ENCODE assay signal across 26 mouse cellular contexts in genomic region chr5:57316016-57316415, GRCm38 (mm10).
"Had no signal": no experiment of that assay in that cellular context is flagged by ENCODE, and none has a peak within 500 bp of the region (broad histone marks: within the 10 kb centered on the region; RNA-seq: fewer than 3 reads in every experiment).

No protein-coding gene starts in this region.

- H3K27me3 ChIP-seq: kidney, embryonic 15.5 days; limb, embryonic 13.5 days; liver, embryonic 12.5 days; liver, embryonic 15.5 days; lung, embryonic 15.5 days; megakaryocyte, embryonic 14.5 days; neural tube, embryonic 12.5 days; neural tube, embryonic 15.5 days had no signal

- H3K4me2 ChIP-seq: kidney, embryonic 15.5 days; limb, embryonic 13.5 days; liver, embryonic 12.5 days; liver, embryonic 15.5 days; lung, embryonic 15.5 days; neural tube, embryonic 12.5 days; neural tube, embryonic 15.5 days had no signal

- ATAC-seq: liver, embryonic 12.5 days had no signal

- H3K27ac ChIP-seq: kidney, embryonic 15.5 days; left cerebral cortex, adult 2 months; limb, embryonic 10.5 days; limb, embryonic 13.5 days; liver, embryonic 12.5 days; liver, embryonic 15.5 days; lung, embryonic 15.5 days; midbrain, embryonic 10.5 days; neural tube, embryonic 12.5 days; neural tube, embryonic 15.5 days; stomach, postnatal 0 days had no signal

- H3K4me3 ChIP-seq: kidney, embryonic 15.5 days; left cerebral cortex, adult 2 months; limb, embryonic 10.5 days; limb, embryonic 13.5 days; liver, embryonic 12.5 days; liver, embryonic 15.5 days; lung, embryonic 15.5 days; megakaryocyte, embryonic 14.5 days; midbrain, embryonic 10.5 days; neural tube, embryonic 12.5 days; neural tube, embryonic 15.5 days had no signal

- H3K4me1 ChIP-seq: kidney, embryonic 15.5 days; limb, embryonic 10.5 days; limb, embryonic 13.5 days; liver, embryonic 12.5 days; liver, embryonic 15.5 days; lung, embryonic 15.5 days; megakaryocyte, embryonic 14.5 days; midbrain, embryonic 10.5 days; neural tube, embryonic 12.5 days; neural tube, embryonic 15.5 days had no signal

- DNase-seq: kidney, postnatal 10 days; kidney, postnatal 36 days; layer of hippocampus, postnatal 36 days; liver; lung, adult 18-20 months; lung, postnatal 10 days; lung, postnatal 36 days; midbrain, embryonic 14.5 days; right cerebral cortex, adult 18-20 months; right cerebral cortex, postnatal 14 days; right cerebral cortex, postnatal 4 days; thymus, adult 2 months; thymus, postnatal 14 days; thymus, postnatal 4 days had no signal

- H3K9ac ChIP-seq: kidney, embryonic 15.5 days; limb, embryonic 13.5 days; liver, embryonic 12.5 days; liver, embryonic 15.5 days; lung, embryonic 15.5 days; neural tube, embryonic 12.5 days; neural tube, embryonic 15.5 days had no signal

- H3K36me3 ChIP-seq: kidney, embryonic 15.5 days; limb, embryonic 10.5 days; limb, embryonic 13.5 days; liver, embryonic 12.5 days; liver, embryonic 15.5 days; lung, embryonic 15.5 days; midbrain, embryonic 10.5 days; neural tube, embryonic 12.5 days; neural tube, embryonic 15.5 days had no signal

- H3K9me3 ChIP-seq: kidney, embryonic 15.5 days; limb, embryonic 10.5 days; limb, embryonic 13.5 days; liver, embryonic 12.5 days; liver, embryonic 15.5 days; lung, embryonic 15.5 days; megakaryocyte, embryonic 14.5 days; midbrain, embryonic 10.5 days; neural tube, embryonic 12.5 days; neural tube, embryonic 15.5 days had no signal
